Mouse (Mus musculus) embryonic facial prominence, embryonic 11.5 days (tissue): ENCODE measurements around the gene Syndig1. TPM values are rescaled to one million over a fixed set of nuclear protein-coding genes. Genes with fewer than 3 reads are reported as not detected.

ENCODE experiments used
- ATAC-seq: fragments of 200-750 bp; cut with Nextera tagmentation; replicated peaks from 2 replicates; pipeline ENCODE4 v1.8.0; 2017; ENCODE audit warnings: low read depth; ENCODE audit not compliant: insufficient number of reproducible peaks, low FRiP score, low TSS enrichment
- DNase-seq: peaks from one replicate; pipeline ENCODE4 v3.0.0-alpha.2; 2015; ENCODE audit warnings: low spot score
- H3K27ac ChIP-seq: fragments of 300-500 bp; sonication (generic); replicated peaks from 2 replicates; pipeline ENCODE4 v1.5.1; 2014; ENCODE audit warnings: mild to moderate bottlenecking, low read depth, low read length, control low read depth
- H3K27me3 ChIP-seq: fragments of 300-500 bp; sonication (generic); 2 replicates; pipeline ENCODE4 v1.6.1; 2014; ENCODE audit warnings: mild to moderate bottlenecking, low read length, moderate library complexity, mixed read lengths; ENCODE audit not compliant: control insufficient read depth, insufficient read depth
- H3K36me3 ChIP-seq: fragments of 300-500 bp; sonication (generic); replicated peaks from 2 replicates; pipeline ENCODE4 v1.6.1; 2014; ENCODE audit warnings: low read depth, mild to moderate bottlenecking, low read length, moderate library complexity, mixed read lengths; ENCODE audit not compliant: control insufficient read depth, insufficient read depth
- H3K4me1 ChIP-seq: fragments of 300-500 bp; sonication (generic); 2 replicates; pipeline ENCODE4 v1.6.1; 2014; ENCODE audit warnings: low read length, mixed read lengths; ENCODE audit not compliant: control insufficient read depth, insufficient read depth
- H3K4me2 ChIP-seq: fragments of 300-500 bp; sonication (generic); 2 replicates; pipeline ENCODE4 v1.6.1; 2014; ENCODE audit warnings: low read depth, mild to moderate bottlenecking, control low read depth, low read length, moderate library complexity
- H3K4me3 ChIP-seq: fragments of 300-500 bp; sonication (generic); 2 replicates; pipeline ENCODE4 v1.5.1; 2014; ENCODE audit warnings: low read depth, low read length, control low read depth
- H3K9ac ChIP-seq: fragments of 300-500 bp; sonication (generic); replicated peaks from 2 replicates; pipeline ENCODE4 v1.6.1; 2014; ENCODE audit warnings: mild to moderate bottlenecking, control low read depth, low read length
- H3K9me3 ChIP-seq: fragments of 300-500 bp; sonication (generic); replicated peaks from 2 replicates; pipeline ENCODE4 v1.6.1; 2016; ENCODE audit warnings: mild to moderate bottlenecking, low read length, inconsistent platforms, mixed read lengths; ENCODE audit not compliant: control insufficient read depth
- WGBS: fragments of 180-500 bp; shearing (Covaris S2); extraction: QIAGEN DNeasy Blood & Tissue Kit; methylation state at CpG from one replicate; pipeline ENCODE4 v1.1.7; 2014; 5-methylcytosine and 5-hydroxymethylcytosine counted together
- polyA plus RNA-seq: library from polyadenylated mRNA; unstranded; fragments of >200 nt; fragmentation: Nextera tagmentation; extraction: Ambion mirVana; gene quantifications from 2 replicates; pipeline ENCODE4 v1.2.1, GENCODE M21; 2014

Syndig1 gene
- polyA plus RNA-seq, 1 experiment from 2014 or later = 4.1 TPM

- no peak overlapping the region for H3K9ac ChIP-seq
- no peak for ATAC-seq
These were observed 15.6 kb downstream of the Syndig1 start for GRCm38 (mm10) chr2:149844575-149844974.

GRCm38 (mm10) chr2:149848778-149849177, 19.8 kb downstream of the Syndig1 start:
- H3K27me3 ChIP-seq = no peaks in the 10 kb centered on the region
- ATAC-seq (no peak), DNase-seq (no peak)
- H3K4me3 ChIP-seq = no peak overlapping the region
- H3K9me3 ChIP-seq = no peaks in the 10 kb centered on the region
- H3K4me1 ChIP-seq = no peaks in the 10 kb centered on the region
- H3K27ac ChIP-seq = no peak overlapping the region
- H3K4me2 ChIP-seq = no peak overlapping the region
- 65% methylated on average over 4 of the region's 4 CpGs for WGBS
- no peaks in the 10 kb centered on the region for H3K36me3 ChIP-seq
- H3K9ac ChIP-seq = no peak overlapping the region

More at GRCm38 (mm10) chr2:149844575-149844974, 15.6 kb downstream of the Syndig1 start:
- H3K4me2 ChIP-seq = no peak overlapping the region
- H3K27ac ChIP-seq = no peak overlapping the region
- WGBS = 82% methylated on average over 2 of the region's 2 CpGs
- no peaks in the 10 kb centered on the region for H3K4me1 ChIP-seq
- H3K27me3 ChIP-seq = no peaks in the 10 kb centered on the region
- no peaks in the 10 kb centered on the region for H3K9me3 ChIP-seq
- no peak for DNase-seq
- no peak overlapping the region for H3K4me3 ChIP-seq
- no peaks in the 10 kb centered on the region for H3K36me3 ChIP-seq

GRCm38 (mm10) chr2:149861002-149861401, 32.0 kb downstream of the Syndig1 start:
- 91% methylated on average over 3 of the region's 3 CpGs for WGBS

GRCm38 (mm10) chr2:149865914-149866435, 37.0 kb downstream of the Syndig1 start:
- Histone ChIP-seq H3K9me3 (no peaks in the 10 kb centered on the region), H3K4me2 (no peak overlapping the region), H3K27ac (no peak overlapping the region), H3K36me3 (no peaks in the 10 kb centered on the region), H3K27me3 (no peaks in the 10 kb centered on the region), H3K4me1 (no peaks in the 10 kb centered on the region), H3K4me3 (no peak overlapping the region), H3K9ac (no peak overlapping the region)
- ATAC-seq (no peak), DNase-seq (no peak)
- 55% methylated on average over 5 of the region's 5 CpGs for WGBS

More at GRCm38 (mm10) chr2:149861002-149861401, 32.0 kb downstream of the Syndig1 start:
- Histone ChIP-seq H3K9me3 (no peaks in the 10 kb centered on the region), H3K4me1 (no peaks in the 10 kb centered on the region), H3K4me2 (no peak overlapping the region), H3K36me3 (no peaks in the 10 kb centered on the region), H3K27ac (no peak overlapping the region), H3K27me3 (no peaks in the 10 kb centered on the region), H3K9ac (no peak overlapping the region), H3K4me3 (no peak overlapping the region)
- ATAC-seq = no peak
- DNase-seq = no peak

GRCm38 (mm10) chr2:149870496-149870895, 41.5 kb downstream of the Syndig1 start:
- WGBS = 74% methylated on average over 2 of the region's 2 CpGs
- Histone ChIP-seq H3K9ac (no peak overlapping the region), H3K4me2 (no peak overlapping the region), H3K9me3 (no peaks in the 10 kb centered on the region), H3K4me3 (no peak overlapping the region), H3K27me3 (no peaks in the 10 kb centered on the region), H3K4me1 (no peaks in the 10 kb centered on the region), H3K27ac (no peak overlapping the region), H3K36me3 (no peaks in the 10 kb centered on the region)
- ATAC-seq (no peak), DNase-seq (no peak)

GRCm38 (mm10) chr2:149872496-149872895, 43.5 kb downstream of the Syndig1 start:
- Histone ChIP-seq H3K4me2 (no peak overlapping the region), H3K36me3 (no peaks in the 10 kb centered on the region), H3K27ac (no peak overlapping the region), H3K4me1 (no peaks in the 10 kb centered on the region), H3K4me3 (no peak overlapping the region), H3K27me3 (no peaks in the 10 kb centered on the region), H3K9me3 (no peaks in the 10 kb centered on the region), H3K9ac (no peak overlapping the region)
- DNase-seq (no peak), ATAC-seq (no peak)
- 90% methylated on average over 4 of the region's 4 CpGs for WGBS

GRCm38 (mm10) chr2:149873346-149873745, 44.3 kb downstream of the Syndig1 start:
- 89% methylated on average over 3 of the region's 3 CpGs for WGBS

GRCm38 (mm10) chr2:149877954-149878353, 48.9 kb downstream of the Syndig1 start:
- Histone ChIP-seq H3K9me3 (no peaks in the 10 kb centered on the region), H3K4me3 (no peak overlapping the region), H3K9ac (no peak overlapping the region), H3K4me2 (no peak overlapping the region), H3K4me1 (no peaks in the 10 kb centered on the region), H3K27me3 (no peaks in the 10 kb centered on the region), H3K36me3 (no peaks in the 10 kb centered on the region), H3K27ac (no peak overlapping the region)
- DNase-seq = no peak
- 57% methylated on average over 2 of the region's 2 CpGs for WGBS
- no peak for ATAC-seq

More at GRCm38 (mm10) chr2:149873346-149873745, 44.3 kb downstream of the Syndig1 start:
- ATAC-seq (no peak), DNase-seq (no peak)
- Histone ChIP-seq H3K27me3 (no peaks in the 10 kb centered on the region), H3K27ac (no peak overlapping the region), H3K9ac (no peak overlapping the region), H3K4me2 (no peak overlapping the region), H3K36me3 (no peaks in the 10 kb centered on the region), H3K9me3 (no peaks in the 10 kb centered on the region), H3K4me1 (no peaks in the 10 kb centered on the region), H3K4me3 (no peak overlapping the region)
